Mouse (Mus musculus) layer of hippocampus, adult 9-10 months (tissue): ENCODE results near the gene Maff.

Source experiments
- DNase-seq: peaks from one replicate; pipeline ENCODE4 v3.0.0; 2022; ENCODE audit warnings: low spot score

Maff gene

GRCm38 (mm10) chr15:79364120-79364519 is 17.7 kb downstream of the Maff start:
- no peak for DNase-seq

- no peak for DNase-seq
These were observed 18.6 kb downstream of the Maff start for GRCm38 (mm10) chr15:79365068-79365467.

GRCm38 (mm10) chr15:79366402-79366801 is 20.0 kb downstream of the Maff start:
- no peak for DNase-seq

- no peak for DNase-seq
These were observed 21.9 kb downstream of the Maff start for GRCm38 (mm10) chr15:79368313-79368811.

GRCm38 (mm10) chr15:79368861-79369440 is 22.5 kb downstream of the Maff start:
- DNase-seq, result no peak

- no peak for DNase-seq
These were observed 23.2 kb downstream of the Maff start for GRCm38 (mm10) chr15:79369452-79370280.

- DNase-seq, result no peak
These were observed 23.9 kb downstream of the Maff start for GRCm38 (mm10) chr15:79370281-79370843.

GRCm38 (mm10) chr15:79374760-79375159 is 28.3 kb downstream of the Maff start:
- DNase-seq, result no peak

GRCm38 (mm10) chr15:79377681-79378080 is 31.3 kb downstream of the Maff start:
- DNase-seq, result no peak

- no peak for DNase-seq
These were observed 32.2 kb downstream of the Maff start for GRCm38 (mm10) chr15:79378608-79379007.

- DNase-seq, result no peak
These were observed 33.2 kb downstream of the Maff start for GRCm38 (mm10) chr15:79379658-79380057.

GRCm38 (mm10) chr15:79380468-79381444 is 34.3 kb downstream of the Maff start:
- DNase-seq, result no peak

GRCm38 (mm10) chr15:79381644-79382043 is 35.2 kb downstream of the Maff start:
- no peak for DNase-seq

- DNase-seq, result no peak
These were observed 40.7 kb downstream of the Maff start for GRCm38 (mm10) chr15:79387081-79387480.

GRCm38 (mm10) chr15:79387611-79388010 is 41.2 kb downstream of the Maff start:
- no peak for DNase-seq

GRCm38 (mm10) chr15:79388171-79388570 is 41.8 kb downstream of the Maff start:
- DNase-seq, result no peak

- no peak for DNase-seq
These were observed 44.0 kb downstream of the Maff start for GRCm38 (mm10) chr15:79390434-79390833.

GRCm38 (mm10) chr15:79391447-79392093 is 45.1 kb downstream of the Maff start:
- no peak for DNase-seq

GRCm38 (mm10) chr15:79392527-79392926 is 46.1 kb downstream of the Maff start:
- no peak for DNase-seq

GRCm38 (mm10) chr15:79393101-79393500 is 46.7 kb downstream of the Maff start:
- DNase-seq, result no peak

GRCm38 (mm10) chr15:79394842-79395241 is 48.4 kb downstream of the Maff start:
- DNase-seq, result no peak
